Mouse (Mus musculus) c-Kit-positive CD71-positive TER-119-negative erythroid progenitor cells, embryonic 14.5 days (primary cell): ENCODE data around the gene Ogdh.
"Not testable (repeated sequence)": the region's sequence is repeated elsewhere in the genome, so short reads cannot be mapped to it uniquely, and the experiment has no call there.

Experiments used
- DNase-seq: peaks from one replicate; pipeline ENCODE4 v3.0.0-alpha.2; 2013; ENCODE audit warnings: low read depth

The Ogdh gene

DNA sequence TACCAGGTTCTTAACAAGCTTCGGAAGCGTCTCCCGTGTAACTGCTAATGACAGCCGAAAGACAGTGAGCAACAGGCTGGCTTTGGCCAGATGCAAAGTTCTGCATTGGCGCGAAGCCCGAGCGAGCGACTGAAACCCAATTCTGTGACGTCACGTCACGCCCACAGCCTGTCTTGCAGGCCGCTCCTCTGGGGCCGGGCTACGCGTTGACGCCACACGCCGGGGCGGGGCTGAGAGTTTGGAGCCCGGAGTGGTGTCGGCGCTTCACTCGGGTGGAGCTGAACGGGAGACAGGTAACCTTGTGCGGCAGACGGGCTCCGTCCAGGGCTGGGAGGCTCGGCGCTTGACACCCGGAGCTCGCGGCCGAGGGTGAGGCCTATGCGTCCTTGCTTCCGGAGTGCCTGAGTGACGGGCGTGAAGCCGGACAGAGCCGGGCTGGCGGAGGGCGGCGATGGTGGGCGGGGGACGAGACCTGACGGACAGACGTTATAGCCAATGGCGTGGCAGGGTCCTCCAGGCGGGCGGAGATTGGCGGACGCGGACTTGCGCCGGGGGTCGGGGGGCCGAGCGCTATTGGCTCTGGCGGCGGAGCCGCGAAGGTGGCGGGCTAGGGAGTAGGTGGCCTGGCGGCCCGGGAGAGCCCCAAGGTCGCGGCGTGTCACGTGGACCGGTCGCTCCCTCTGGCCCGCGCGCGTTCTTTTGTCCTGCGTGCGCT is at the start of gene Ogdh:
Ogdh (plus strand) TSS at position 233 of the 715 bp plus-strand sequence.
- peak; percentile 99 for DNase-seq

- DNase-seq, result no peak
These were observed 46.7 kb upstream of the Ogdh start for GRCm38 (mm10) chr11:6244707-6245106.

GRCm38 (mm10) chr11:6252248-6252647 is 39.2 kb upstream of the Ogdh start:
- DNase-seq, result no peak

DNA sequence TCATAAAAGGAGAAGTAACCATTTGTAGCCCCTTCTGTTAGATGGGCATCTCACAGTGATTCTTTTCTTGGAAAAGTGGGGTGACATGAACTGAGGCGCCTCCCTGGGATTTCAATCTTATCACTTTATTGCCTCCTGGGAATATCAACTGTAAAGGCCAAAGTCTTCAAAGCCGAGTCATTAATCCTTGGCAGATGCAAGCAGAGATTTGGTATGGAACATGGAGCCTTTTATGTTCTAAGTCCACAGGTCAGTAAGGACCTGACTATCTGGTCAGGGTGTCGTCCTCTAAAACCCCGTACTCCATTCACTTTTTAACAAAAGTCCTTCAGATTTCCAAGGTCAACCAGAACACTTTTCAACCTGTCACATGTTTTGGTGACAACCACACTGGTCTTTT is 38.6 kb upstream of the Ogdh start:
- no peak for DNase-seq

- DNase-seq, result not testable (repeated sequence)
These were observed 36.8 kb upstream of the Ogdh start for GRCm38 (mm10) chr11:6254602-6255001.

- no peak for DNase-seq
These were observed 34.9 kb upstream of the Ogdh start for GRCm38 (mm10) chr11:6256490-6257072.

DNA sequence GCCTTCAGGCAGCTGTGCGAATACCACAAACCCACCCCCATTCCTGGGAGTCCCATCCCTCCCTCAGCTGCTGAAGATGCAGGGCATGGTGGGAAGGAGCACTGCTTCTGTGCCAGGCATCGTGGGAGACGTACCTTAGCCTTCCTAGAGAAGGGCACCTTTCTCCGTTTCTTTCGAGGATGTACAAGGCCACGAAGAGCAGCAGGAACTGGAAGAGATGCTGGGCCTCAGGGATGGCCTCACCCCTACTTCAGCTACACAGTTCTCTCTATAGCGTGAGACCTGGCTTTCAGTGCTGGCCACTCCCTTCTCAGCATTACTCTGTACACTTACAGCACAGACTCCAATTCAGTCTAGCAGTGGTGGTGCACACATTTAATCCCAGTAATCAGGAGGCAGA is 32.0 kb upstream of the Ogdh start:
- DNase-seq, result no peak

- DNase-seq, result peak; percentile 63
These were observed 29.9 kb upstream of the Ogdh start for GRCm38 (mm10) chr11:6261434-6262082.

DNA sequence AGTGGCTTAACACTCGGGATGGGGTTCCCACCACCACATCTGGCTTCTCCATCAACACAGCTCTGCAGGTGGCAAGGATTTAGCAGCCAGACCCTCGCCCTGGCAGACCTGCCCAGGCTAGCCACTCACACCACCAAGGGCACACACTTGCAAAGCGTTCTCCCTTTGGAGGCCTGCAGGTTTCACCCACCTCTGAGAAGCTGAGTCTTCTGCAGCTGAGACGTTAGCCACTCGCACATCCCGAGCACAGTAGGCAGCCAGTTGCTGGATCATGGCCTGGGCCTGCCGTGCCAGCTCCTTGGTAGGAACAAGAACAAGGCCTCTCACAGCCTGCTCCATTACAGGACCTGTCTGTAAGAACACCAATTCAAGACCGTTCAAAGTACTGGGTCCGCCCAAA is 24.8 kb upstream of the Ogdh start:
- no peak for DNase-seq

- peak; percentile 93 for DNase-seq
These were observed 23.8 kb upstream of the Ogdh start, which contains the start of gene Ddx56 for GRCm38 (mm10) chr11:6267320-6268254. Gene Ddx56 (minus strand): TSS chr11:6267772.

- no peak for DNase-seq
These were observed 17.8 kb upstream of the Ogdh start for GRCm38 (mm10) chr11:6273607-6274006.

GRCm38 (mm10) chr11:6274387-6275093 is 16.9 kb upstream of the Ogdh start, which contains the start of gene Tmed4:
Gene Tmed4 (minus strand): TSS chr11:6274870.
- peak; percentile 98 for DNase-seq

DNA sequence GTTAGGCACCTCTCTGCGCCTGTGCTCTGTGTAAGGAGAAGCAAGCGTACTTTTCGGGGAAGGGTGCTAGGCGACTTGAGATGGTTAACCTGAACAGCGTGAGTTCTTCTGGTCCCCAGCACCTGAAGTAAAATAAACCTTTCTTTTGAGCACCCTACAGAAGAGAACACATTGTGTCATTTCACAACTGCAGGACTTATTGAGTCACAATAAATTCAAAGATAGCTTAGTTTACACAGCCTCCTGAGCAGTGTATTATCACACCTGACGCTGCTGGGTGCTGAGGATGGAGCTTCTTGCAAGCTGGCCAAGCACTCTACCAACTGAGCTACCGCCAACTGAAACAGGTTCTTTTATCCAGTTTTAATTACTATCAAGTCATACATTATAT is 16.3 kb upstream of the Ogdh start:
- no peak for DNase-seq

- DNase-seq, result no peak
These were observed 15.0 kb upstream of the Ogdh start for GRCm38 (mm10) chr11:6276466-6276865.

DNA sequence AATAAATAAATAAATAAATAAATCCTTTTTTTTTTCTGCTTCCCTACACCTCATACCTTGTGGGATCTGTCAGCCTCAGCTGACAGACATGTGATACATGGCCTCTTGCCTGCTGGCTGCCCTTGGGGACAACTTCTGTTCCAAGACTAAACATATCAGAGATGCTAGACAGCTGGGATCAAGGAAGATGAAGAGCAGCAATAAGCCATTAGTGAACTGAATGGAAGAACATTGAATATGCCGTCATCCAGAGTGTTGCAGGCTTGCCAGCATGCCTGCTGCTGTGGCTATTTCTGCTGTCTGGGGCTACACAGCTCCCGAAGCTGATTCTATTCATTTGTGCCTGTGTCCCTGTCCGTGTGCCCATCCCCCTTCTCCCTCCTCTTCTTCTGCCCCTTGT is 8.5 kb upstream of the Ogdh start:
- DNase-seq, result no peak

DNA sequence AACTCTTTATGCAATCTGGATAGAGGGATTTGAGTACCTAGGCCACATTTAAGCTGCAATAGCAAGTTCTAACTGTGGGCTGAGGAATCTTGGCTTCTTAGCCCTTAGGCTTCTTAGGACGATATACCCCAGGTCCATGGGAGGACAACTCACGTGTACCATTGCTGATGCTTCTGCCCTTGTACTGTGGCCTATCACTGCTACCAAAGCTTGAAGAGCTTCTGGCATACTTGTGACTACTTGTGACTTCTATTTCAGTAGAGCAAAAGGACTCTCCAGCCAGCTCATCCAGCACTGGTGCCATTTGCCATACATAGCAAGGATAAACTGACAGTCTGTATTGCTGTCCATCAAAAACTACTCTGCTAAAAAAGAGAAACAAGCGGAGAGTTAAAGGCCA is 1.3 kb upstream of the Ogdh start:
- DNase-seq, result no peak

DNA sequence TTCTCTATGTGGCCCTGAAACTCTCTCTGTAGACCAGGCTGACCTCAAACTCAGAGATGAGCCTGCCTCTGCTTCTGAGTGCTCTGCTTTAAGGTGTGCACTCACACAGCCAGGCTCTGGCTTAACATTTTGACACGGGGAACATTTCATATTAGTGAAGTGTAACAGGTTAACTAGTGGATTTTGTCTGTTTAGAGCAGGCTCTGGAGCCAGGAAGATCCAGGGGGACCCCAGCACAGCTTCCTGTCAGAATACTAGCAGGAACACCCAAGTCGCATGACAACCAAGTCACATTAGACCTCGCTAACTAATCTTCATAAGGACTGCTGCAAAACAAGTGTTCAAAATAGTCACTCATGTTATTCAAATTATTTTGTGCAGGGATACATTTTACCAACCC is 550 bp upstream of the Ogdh start:
- DNase-seq, result no peak

DNA sequence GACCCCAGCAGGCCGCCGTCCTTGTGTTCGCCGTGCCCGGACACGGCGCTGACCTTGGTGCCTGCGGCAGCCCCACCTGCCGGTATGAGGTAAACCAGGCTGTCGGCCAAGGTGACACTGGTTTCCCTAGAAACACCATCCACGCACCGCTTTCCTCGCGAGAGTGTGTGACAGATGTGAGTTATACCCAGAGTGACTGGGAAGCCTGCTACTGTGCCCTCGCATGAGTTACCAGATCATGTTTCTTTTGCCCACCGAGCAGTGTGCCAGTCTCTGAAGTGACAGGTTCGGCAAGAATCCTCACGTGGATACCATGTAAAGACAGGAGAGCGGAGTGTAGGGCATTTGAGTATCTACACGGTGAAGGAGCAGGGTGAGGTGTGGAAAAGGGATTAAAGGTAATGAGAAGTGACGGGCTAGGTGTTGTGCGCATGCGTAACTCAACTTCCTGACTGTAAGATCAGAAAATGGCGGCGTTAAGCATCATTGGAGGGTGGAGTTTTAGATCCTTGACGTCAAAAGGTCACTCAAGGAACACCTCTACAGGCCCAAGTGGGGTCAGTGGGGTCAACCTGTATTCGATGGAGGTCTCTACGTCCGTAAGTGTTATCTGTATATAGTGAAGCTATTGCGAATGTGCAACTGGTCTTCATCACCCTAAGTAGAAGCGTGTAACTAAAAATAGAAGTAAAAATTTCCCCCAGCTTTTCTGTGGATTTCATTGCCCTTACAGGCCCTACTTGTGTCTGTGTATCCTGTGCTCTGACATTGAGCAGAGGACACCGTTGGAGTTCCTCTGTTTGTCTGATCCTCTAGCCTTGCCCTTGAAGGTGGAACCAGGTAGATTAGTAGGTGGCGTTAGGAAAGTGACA is 919 bp downstream of the Ogdh start:
- DNase-seq, result peak; percentile 75

DNA sequence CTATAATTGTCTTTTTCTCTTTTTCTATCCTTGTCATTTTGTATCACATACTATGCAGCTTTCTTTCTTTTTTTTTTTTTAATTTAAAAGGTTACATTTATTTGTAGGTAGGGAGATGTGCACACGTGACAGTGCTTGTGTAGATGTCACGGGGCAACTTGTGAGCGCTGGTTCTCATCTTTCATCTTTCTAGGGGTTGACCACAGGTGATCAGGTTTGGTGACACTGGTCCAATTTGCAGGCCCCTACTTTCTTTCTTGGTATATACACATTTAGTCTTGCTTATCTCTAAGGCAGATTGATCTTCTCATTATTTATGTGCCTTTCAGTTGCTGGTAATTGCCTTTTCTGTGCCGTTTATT is 1.5 kb downstream of the Ogdh start:
- no peak for DNase-seq

DNA sequence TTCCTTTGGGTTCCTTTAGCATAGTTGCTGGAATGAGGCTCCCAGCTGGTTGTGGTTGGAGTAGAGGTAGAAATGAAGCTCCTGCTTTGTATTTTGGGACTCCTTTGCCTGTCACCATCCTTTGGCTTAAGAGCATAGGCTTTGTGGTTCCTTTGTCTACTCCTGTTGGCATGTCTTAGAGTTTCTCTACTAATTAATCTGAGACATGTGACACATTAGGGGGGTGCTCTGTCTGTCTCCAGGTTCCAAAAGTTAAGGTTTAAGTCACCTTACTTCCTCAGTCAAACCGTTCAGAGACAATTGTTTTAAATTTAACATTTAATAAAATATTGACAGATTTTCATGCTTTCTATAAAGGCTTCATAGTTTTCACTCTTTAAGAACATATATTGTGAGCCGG is 2.2 kb downstream of the Ogdh start:
- no peak for DNase-seq

DNA sequence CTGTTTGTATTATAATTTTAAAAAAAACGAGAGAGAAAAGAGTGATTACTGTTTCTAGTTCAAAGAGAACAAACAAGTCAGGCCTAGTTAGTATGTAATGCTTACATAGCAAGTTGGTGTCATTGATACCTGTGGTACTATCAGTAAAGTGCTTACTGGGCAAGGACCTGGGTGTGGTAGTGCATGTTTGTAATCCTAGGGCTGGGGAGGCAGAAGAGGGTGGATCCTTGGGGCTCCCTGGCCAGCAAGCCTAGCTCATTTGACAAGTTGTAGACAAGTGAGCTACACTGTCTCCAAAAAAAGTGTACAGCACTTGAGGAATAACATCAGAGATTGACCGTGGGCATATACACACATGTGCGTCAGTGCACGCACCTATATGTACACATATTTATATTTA is 3.2 kb downstream of the Ogdh start:
- DNase-seq, result no peak
